Mouse (Mus musculus) ES-E14 (cell line): ENCODE measurements around the gene Sh3kbp1.

ENCODE experiments used
- CHD2 ChIP-seq: IDR thresholded peaks from 2 replicates; pipeline ENCODE4 v1.6.1; 2014; ENCODE audit warnings: mild to moderate bottlenecking, low read depth, low read length, inconsistent platforms
- HCFC1 ChIP-seq: IDR thresholded peaks from 2 replicates; pipeline ENCODE4 v1.6.1; 2012; ENCODE audit warnings: low read length, inconsistent platforms, borderline replicate concordance; ENCODE audit not compliant: insufficient read depth
- MAFK ChIP-seq: IDR thresholded peaks from 2 replicates; pipeline ENCODE4 v1.6.1; 2014; ENCODE audit warnings: mild to moderate bottlenecking, low read depth, low read length, inconsistent platforms; ENCODE audit not compliant: insufficient read depth

- no peak for TF ChIP-seq MAFK
- TF ChIP-seq HCFC1, result no peak
- no peak for TF ChIP-seq CHD2
These were observed 104.3 kb downstream of the Sh3kbp1 start for GRCm38 (mm10) chrX:159731421-159731820.
